In genomic region chr17:27642491-27643062, GRCm38 (mm10) we compare ENCODE assay signal across 7 mouse cellular contexts. TPM values are rescaled to one million over a fixed set of nuclear protein-coding genes. Genes with fewer than 3 reads are reported as not detected.
DNase-seq lines count a peak whose midpoint lies in the region; ATAC-seq and TF ChIP-seq lines count a peak whose summit lies in the region.

No protein-coding gene starts in this region.

- no peaks in the 10 kb centered on the region for H3K27me3 ChIP-seq in embryonic facial prominence, embryonic 11.5 days (ENCODE audit: control insufficient read depth, insufficient read depth, low read length)
- no peaks in the 10 kb centered on the region for H3K27me3 ChIP-seq in hindbrain, embryonic 13.5 days

- H3K9ac ChIP-seq in embryonic facial prominence, embryonic 11.5 days (replicated peaks; ENCODE audit: low read length) = peak overlapping the region; percentile 22
- H3K9ac ChIP-seq in hindbrain, embryonic 13.5 days = peak overlapping the region; percentile 56; the same call in 1 of the 2 replicates

- no peak for TF ChIP-seq CTCF in olfactory bulb, adult 2 months (IDR thresholded peaks at IDR 0.05; ENCODE audit: insufficient read depth, low read depth, low read length)

- 37% methylated on average over 12 of the region's 12 CpGs for WGBS in embryonic facial prominence, embryonic 11.5 days
- 9% methylated on average over 12 of the region's 12 CpGs for WGBS in hindbrain, embryonic 13.5 days
- WGBS in olfactory bulb, adult 2 months = 9% methylated on average over 12 of the region's 12 CpGs

- no peak for ATAC-seq in embryonic facial prominence, embryonic 11.5 days (replicated peaks; ENCODE audit: insufficient number of reproducible peaks, low FRiP score, low TSS enrichment, low read depth)
- ATAC-seq in hindbrain, embryonic 13.5 days (ENCODE audit: low FRiP score) = peak; percentile 78

- no peak overlapping the region for H3K27ac ChIP-seq in embryonic facial prominence, embryonic 11.5 days (replicated peaks; ENCODE audit: low read depth, low read length)
- H3K27ac ChIP-seq in hindbrain, embryonic 13.5 days = peak overlapping the region; percentile 91
- peak overlapping the region; percentile 48 for H3K27ac ChIP-seq in olfactory bulb, adult 2 months (ENCODE audit: insufficient read depth, low read depth, low read length)

- H3K9me3 ChIP-seq in embryonic facial prominence, embryonic 11.5 days (replicated peaks; ENCODE audit: control insufficient read depth, low read length) = no peaks in the 10 kb centered on the region
- H3K9me3 ChIP-seq in hindbrain, embryonic 13.5 days = no peaks in the 10 kb centered on the region

- peak; percentile 96 for DNase-seq in MN1 (ENCODE audit: low spot score)
- peak; percentile 76 for DNase-seq in adrenal gland, postnatal 10 days
- DNase-seq in embryonic facial prominence, embryonic 11.5 days (ENCODE audit: low spot score) = no peak
- peak; percentile 85 to 96 for DNase-seq in left cerebral cortex, postnatal 25 days (ENCODE audit: low spot score in 2 of 2)
- DNase-seq in spleen, adult 18-20 months = no peak

- TF ChIP-seq POLR2A in olfactory bulb, adult 2 months (IDR thresholded peaks at IDR 0.05; ENCODE audit: insufficient read depth, low read depth, low read length) = no peak

- no peaks in the 10 kb centered on the region for H3K36me3 ChIP-seq in embryonic facial prominence, embryonic 11.5 days (replicated peaks; ENCODE audit: control insufficient read depth, insufficient read depth, low read depth, low read length)
- no peaks in the 10 kb centered on the region for H3K36me3 ChIP-seq in hindbrain, embryonic 13.5 days

- intact Hi-C loops in left cerebral cortex, postnatal 25 days (cut with DNase I) = loop anchor here (1.0 to 5.0 kb wide), 2 partner anchors 14 to 35 kb away; no protein-coding TSS in a partner anchor

- no peaks in the 10 kb centered on the region for H3K4me1 ChIP-seq in embryonic facial prominence, embryonic 11.5 days (ENCODE audit: control insufficient read depth, insufficient read depth, low read length)
- peaks cover 16% of the 10 kb centered on the region for H3K4me1 ChIP-seq in hindbrain, embryonic 13.5 days (replicated peaks)
- peaks cover 25% of the 10 kb centered on the region for H3K4me1 ChIP-seq in olfactory bulb, adult 2 months (ENCODE audit: control insufficient read depth, insufficient read depth, low read length)

- no peak overlapping the region for H3K4me3 ChIP-seq in embryonic facial prominence, embryonic 11.5 days (ENCODE audit: low read depth, low read length)
- no peak overlapping the region for H3K4me3 ChIP-seq in hindbrain, embryonic 13.5 days
- no peak overlapping the region for H3K4me3 ChIP-seq in olfactory bulb, adult 2 months (ENCODE audit: insufficient read depth, low read depth, low read length)

- H3K4me2 ChIP-seq in embryonic facial prominence, embryonic 11.5 days (ENCODE audit: low read depth, low read length) = no peak overlapping the region
- peak overlapping the region; percentile 33 for H3K4me2 ChIP-seq in hindbrain, embryonic 13.5 days

RNA-seq across cellular contexts. Expression of gene Rps10, which starts 6.1 kb away (rescaled TPM):
- total RNA-seq in adrenal gland, postnatal 10 days (2021) = 1,000 to 10,000 TPM in 1 of 2 experiments, 100 to 1,000 TPM in 1; 973 to 1,027 TPM
- 919 and 920 TPM in 2 replicates for polyA plus RNA-seq in embryonic facial prominence, embryonic 11.5 days (2014; fragmentation: Nextera tagmentation; extraction: Ambion mirVana)
- polyA plus RNA-seq in hindbrain, embryonic 13.5 days (2015; fragmentation: Nextera tagmentation; extraction: Ambion mirVana) = 565 and 583 TPM in 2 replicates
- 100 to 1,000 TPM; 430 to 432 TPM for total RNA-seq in left cerebral cortex, postnatal 25 days (2021)
- polyA plus RNA-seq in olfactory bulb, adult 2 months (2012; ENCODE audit: insufficient read depth, insufficient read length, low replicate concordance, missing spikeins) = 934 TPM in 1 of 2 replicates, not detected in the other

RNA-seq across cellular contexts. Expression of gene RPS10-NUDT3, which starts 7.6 kb away (rescaled TPM):
- total RNA-seq in adrenal gland, postnatal 10 days (2021) = 1 to 10 TPM in 1 of 2 experiments, not detected in 1; 1.2 TPM
- not detected in 2 replicates for polyA plus RNA-seq in embryonic facial prominence, embryonic 11.5 days (2014; fragmentation: Nextera tagmentation; extraction: Ambion mirVana)
- polyA plus RNA-seq in hindbrain, embryonic 13.5 days (2015; fragmentation: Nextera tagmentation; extraction: Ambion mirVana) = not detected in 2 replicates
- total RNA-seq in left cerebral cortex, postnatal 25 days (2021) = 1 to 10 TPM in 1 of 2 experiments, not detected in 1; 2.1 TPM
- not detected in 2 replicates for polyA plus RNA-seq in olfactory bulb, adult 2 months (2012; ENCODE audit: insufficient read depth, insufficient read length, low replicate concordance, missing spikeins)

RNA-seq across cellular contexts. Expression of gene Pacsin1, which starts 12.7 kb away (rescaled TPM):
- 1 to 10 TPM; 3.2 to 4.6 TPM for total RNA-seq in adrenal gland, postnatal 10 days (2021)
- polyA plus RNA-seq in embryonic facial prominence, embryonic 11.5 days (2014; fragmentation: Nextera tagmentation; extraction: Ambion mirVana) = 4.7 and 6.4 TPM in 2 replicates
- polyA plus RNA-seq in hindbrain, embryonic 13.5 days (2015; fragmentation: Nextera tagmentation; extraction: Ambion mirVana) = 27.9 and 31.0 TPM in 2 replicates
- 100 to 1,000 TPM; 428 to 433 TPM for total RNA-seq in left cerebral cortex, postnatal 25 days (2021)
- 329 TPM in 1 of 2 replicates, not detected in the other for polyA plus RNA-seq in olfactory bulb, adult 2 months (2012; ENCODE audit: insufficient read depth, insufficient read length, low replicate concordance, missing spikeins)

RNA-seq across cellular contexts. Expression of gene Nudt3, which starts 19.3 kb away (rescaled TPM):
- 100 to 1,000 TPM; 166 to 171 TPM for total RNA-seq in adrenal gland, postnatal 10 days (2021)
- 37.2 and 37.3 TPM in 2 replicates for polyA plus RNA-seq in embryonic facial prominence, embryonic 11.5 days (2014; fragmentation: Nextera tagmentation; extraction: Ambion mirVana)
- polyA plus RNA-seq in hindbrain, embryonic 13.5 days (2015; fragmentation: Nextera tagmentation; extraction: Ambion mirVana) = 225 and 235 TPM in 2 replicates
- 100 to 1,000 TPM; 573 to 611 TPM for total RNA-seq in left cerebral cortex, postnatal 25 days (2021)
- 554 TPM in 1 of 2 replicates, not detected in the other for polyA plus RNA-seq in olfactory bulb, adult 2 months (2012; ENCODE audit: insufficient read depth, insufficient read length, low replicate concordance, missing spikeins)

Comparison
In these comparisons a context has a peak if more than half of its experiments do, and no peak if none do; other contexts are left out.
1. DNase-seq: peak in MN1 (single experiment), adrenal gland, postnatal 10 days (single experiment) and left cerebral cortex, postnatal 25 days (2 of 2); none in embryonic facial prominence, embryonic 11.5 days (single experiment) and spleen, adult 18-20 months (0 of 2).